In the genomic region with DNA sequence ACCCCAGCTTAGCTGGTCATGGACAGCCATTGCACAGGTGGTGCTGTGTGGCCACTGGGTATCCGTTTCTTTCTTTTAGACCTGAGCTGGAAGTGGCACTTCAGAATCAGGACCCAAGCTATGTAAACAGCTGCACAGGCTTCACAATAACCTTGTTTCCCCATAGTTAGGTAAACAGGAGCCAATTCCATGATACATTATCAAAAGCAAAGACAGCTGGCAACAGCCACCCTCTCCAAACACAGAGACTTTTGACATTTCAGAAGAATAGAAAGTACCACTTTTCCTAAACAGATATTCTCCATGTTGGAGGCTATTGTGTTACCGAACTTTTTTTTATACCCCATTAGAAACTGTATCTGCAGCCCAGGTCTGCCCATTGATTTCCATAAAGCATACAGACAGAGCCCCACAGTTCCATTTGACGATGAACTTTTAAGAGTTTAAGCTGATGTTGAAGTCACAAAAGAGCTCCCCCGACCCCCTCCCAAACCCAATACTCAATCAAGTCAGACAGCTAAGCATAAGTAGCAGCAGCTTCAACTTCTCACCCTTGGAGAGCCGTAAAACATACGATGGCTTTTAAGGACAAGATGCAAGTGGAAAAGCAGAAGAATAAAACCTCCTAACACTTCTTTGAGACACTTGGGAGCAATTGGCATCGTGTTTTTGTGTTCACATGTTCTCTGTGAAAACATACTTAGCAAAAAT, we compare ENCODE assay signal across 12 mouse cellular contexts.
"Had no signal": no experiment of that assay in that cellular context is flagged by ENCODE, and none has a peak within 500 bp of the region (broad histone marks: within the 10 kb centered on the region; RNA-seq: fewer than 3 reads in every experiment).

No protein-coding gene starts in this region.

- H3K4me3 ChIP-seq: layer of hippocampus, adult 2 months; limb, embryonic 12.5 days; liver, embryonic 13.5 days; midbrain, embryonic 15.5 days had no signal

- H3K27me3 ChIP-seq: liver, embryonic 13.5 days; midbrain, embryonic 15.5 days had no signal

- H3K4me1 ChIP-seq: limb, embryonic 12.5 days; liver, embryonic 13.5 days had no signal

- H3K27ac ChIP-seq: layer of hippocampus, adult 2 months; limb, embryonic 12.5 days; liver, embryonic 13.5 days; midbrain, embryonic 15.5 days had no signal

- DNase-seq: kidney, adult 18-20 months; kidney, postnatal 10 days; kidney, postnatal 4 days; liver; liver, embryonic 13.5 days; lung, adult 18-20 months; lung, postnatal 14 days; right cerebral cortex, postnatal 14 days; thymus, postnatal 36 days had no signal

- H3K9me3 ChIP-seq: limb, embryonic 12.5 days; liver, embryonic 13.5 days; midbrain, embryonic 15.5 days had no signal

- H3K9ac ChIP-seq: limb, embryonic 12.5 days; liver, embryonic 13.5 days; midbrain, embryonic 15.5 days had no signal

- H3K36me3 ChIP-seq: limb, embryonic 12.5 days; liver, embryonic 13.5 days; midbrain, embryonic 15.5 days had no signal

- H3K4me2 ChIP-seq: limb, embryonic 12.5 days; liver, embryonic 13.5 days; midbrain, embryonic 15.5 days had no signal

- ATAC-seq: midbrain, embryonic 15.5 days had no signal
